Mouse (Mus musculus) spleen, embryonic (tissue): ENCODE results near the gene Cxxc4.

Experiments
- CTCF ChIA-PET: fragments of 350-600 bp; sonication (Branson Sonifier 250); formaldehyde crosslinking; loops from one replicate; lab custom pipeline; 2022; lab: Charles Lee

Cxxc4 gene

DNA sequence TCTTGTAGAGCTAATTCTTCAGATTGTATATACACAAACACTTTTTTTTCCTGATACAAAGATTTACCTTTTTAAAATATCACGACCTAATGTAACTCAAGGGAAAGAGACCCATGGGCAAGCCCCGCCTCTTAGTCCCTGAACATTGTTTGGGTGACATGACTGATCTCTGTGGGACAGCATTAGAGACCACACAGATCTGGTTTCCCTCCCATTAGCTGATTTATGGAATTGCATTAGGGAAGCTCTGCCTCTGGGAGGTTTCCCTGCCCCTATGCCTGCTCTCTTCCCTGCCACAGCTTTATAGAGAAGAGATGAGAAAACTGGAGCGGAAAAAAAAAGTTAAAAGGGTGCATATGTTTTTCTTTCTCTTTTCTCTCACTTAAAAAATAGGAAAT, 7.6 kb downstream of the Cxxc4 start:
- CTCF ChIA-PET: no interaction called here

DNA sequence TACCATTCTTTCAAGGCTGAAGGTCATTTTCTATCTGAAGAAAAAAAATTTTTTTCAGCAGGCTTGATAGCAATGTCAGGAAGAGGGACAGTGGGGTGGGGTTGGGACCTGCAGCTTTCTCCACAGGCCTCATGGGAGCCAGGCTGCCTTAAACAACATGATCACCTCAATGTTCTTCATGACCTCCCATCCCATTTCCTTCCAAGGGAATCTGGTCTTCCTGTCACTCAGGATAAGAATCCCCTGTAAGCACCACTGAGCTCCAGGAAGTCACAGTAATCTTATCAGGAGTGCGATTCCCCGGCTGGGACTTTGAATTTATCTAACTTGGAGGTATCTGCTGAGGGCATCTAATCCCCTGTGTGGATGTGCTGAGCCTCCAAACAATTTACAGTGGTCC, 17.9 kb downstream of the Cxxc4 start:
- CTCF ChIA-PET: interaction anchor here (0.5 kb wide), 1 partner anchor 481 kb away, joined by 4 read pairs; no protein-coding TSS in a partner anchor

DNA sequence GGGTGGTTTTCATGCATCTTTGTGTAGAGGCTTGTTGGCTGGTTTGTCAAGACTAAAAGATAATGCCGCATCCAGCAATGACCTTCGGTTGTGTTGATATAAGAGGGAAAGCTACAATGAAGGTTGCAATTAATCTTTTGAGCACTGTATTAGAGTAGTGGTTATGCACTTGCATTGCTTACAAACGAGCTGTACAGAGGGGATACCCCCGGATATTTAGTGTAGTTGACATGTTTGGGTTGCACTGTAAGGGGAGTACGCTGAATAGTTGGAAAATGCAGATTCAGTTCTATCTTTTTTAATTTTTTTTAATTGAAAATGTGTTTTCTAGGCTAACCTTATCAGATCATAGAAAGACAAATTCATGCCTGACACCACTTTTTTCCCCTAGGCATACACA, 22.4 kb downstream of the Cxxc4 start:
- CTCF ChIA-PET: no interaction called here

DNA sequence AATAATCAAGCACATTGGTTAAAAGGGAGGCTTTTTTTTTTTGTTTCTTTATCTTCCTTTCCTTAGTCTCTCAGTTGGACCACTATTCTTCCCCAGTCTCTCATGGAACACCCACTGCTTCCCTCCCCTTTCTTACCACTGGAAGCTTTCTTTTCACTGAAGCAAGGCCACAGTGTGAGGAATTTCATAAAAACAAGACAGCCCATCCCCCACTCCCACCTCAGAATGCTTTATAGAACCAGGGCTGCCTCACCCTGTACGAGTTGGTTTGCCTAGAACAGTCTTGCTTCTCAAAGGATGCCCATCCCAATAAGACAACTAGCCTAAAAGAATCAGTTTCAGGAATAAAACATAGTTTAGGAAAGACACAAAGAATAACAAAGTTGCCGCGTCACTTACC, 23.0 kb downstream of the Cxxc4 start:
- CTCF ChIA-PET: no interaction called here

DNA sequence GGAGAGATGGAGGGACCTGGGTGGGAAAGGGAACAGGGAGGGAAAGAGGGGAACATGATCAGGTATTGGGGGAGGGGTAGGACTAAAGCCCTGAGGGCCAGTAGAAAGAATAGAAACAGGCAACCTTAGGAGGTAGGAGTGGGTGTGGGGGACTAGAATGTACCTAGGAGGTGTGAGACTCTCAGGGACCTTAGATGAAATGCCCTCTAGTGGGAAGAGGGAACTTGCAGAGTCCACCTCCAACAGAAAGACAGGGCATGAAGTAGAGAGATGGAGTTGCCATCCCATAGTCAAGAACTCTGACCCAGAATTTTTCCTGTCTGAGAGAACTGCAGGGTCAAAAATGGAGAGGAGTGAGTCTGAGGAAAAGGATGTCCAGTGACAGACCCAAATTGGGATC, 43.4 kb downstream of the Cxxc4 start:
- CTCF ChIA-PET: no interaction called here

DNA sequence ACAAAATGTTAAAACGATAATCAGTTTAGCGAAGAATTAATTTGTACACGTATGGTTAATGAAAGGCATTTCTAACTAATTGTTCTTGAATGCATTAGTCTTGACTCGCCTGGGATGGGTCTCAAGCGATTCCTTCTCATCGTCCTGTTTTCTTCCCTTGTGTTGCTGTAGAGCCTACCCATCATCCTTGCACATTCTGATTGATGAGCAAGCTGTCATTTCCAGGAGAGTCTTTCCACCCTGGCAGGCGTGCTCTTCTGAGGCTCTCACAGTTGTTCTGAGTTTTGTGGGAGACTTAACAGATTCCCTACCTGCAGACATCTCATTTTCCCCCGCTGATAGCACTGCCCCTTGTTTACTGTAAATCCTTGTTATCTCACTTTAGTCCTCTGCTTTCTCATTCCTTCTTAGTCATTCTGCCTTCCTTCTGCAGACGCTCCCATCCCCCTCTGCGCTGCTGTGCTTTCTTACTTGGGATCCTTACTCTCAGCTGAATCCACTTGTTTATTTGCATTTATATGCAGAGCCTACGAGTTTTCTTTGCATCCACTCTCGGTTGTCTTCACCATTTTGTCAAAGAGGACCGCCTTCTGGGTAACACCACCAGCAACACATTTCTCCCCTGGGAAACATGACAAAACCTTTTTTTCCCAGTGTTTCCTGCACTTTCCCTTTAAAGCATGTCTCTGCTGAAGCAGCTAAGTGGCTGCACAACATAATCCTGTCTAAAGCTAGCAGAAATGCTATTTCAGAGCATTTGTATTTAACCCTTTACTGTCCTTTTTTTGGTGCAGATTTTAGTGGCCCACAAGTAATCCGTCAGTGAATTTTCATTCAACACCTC, 45.5 kb downstream of the Cxxc4 start:
- CTCF ChIA-PET: no interaction called here

DNA sequence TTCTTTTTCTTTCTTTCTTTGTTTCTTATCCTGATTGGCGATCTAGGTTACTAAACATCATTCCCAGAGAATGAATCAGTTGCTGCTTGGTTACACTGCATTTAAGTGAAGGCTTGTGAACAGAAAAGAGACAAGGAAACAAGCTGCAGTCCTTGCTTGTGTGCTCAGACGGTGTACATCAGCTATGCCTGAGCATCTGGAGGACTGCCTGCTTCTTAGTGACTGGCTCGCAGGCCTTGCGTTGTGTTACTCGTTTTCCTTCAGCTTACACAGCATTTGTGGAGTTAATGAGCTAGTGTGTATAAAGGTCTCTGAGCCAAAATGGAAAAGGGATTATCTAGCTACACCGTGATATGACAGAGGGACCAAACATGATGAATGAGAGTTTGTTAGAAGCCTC, 58.9 kb downstream of the Cxxc4 start:
- CTCF ChIA-PET: no interaction called here

DNA sequence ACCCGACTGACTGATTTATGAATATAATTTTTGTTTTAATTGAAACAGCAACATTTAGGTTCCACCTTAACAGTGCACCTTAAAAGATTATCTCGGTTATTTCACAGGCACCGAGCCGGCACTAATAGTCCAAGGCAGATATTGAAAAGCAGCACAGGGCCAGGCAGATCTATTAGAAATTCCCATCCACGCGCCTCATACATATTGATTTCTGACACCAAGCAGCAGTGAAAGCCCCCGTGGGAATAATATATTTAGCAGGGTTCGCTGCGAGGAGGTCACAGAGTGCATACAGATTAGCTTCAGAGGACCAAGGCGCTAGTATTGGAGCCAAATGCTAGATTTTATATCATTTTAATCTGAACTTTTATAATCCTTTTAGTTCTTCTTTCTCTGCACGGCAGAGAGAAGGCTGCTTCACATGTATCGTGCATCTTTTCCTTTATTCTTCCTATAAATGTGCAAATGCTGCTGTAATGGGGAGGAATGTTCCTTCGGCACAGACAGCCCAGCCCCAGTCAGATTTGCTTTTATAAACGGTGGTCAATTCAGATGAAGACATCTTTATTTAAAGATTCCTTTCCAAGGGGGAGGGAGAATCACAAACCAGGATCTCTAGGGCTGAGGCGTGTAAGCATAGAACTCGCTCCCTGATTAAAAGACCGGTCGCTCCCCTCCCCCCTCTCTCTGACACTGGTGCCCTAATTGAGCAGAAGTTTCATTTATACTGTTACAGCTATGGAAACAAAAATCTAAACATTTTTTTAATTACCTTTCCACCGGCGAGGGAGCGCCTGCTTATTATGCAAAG, 66.6 kb downstream of the Cxxc4 start:
- CTCF ChIA-PET: no interaction called here

DNA sequence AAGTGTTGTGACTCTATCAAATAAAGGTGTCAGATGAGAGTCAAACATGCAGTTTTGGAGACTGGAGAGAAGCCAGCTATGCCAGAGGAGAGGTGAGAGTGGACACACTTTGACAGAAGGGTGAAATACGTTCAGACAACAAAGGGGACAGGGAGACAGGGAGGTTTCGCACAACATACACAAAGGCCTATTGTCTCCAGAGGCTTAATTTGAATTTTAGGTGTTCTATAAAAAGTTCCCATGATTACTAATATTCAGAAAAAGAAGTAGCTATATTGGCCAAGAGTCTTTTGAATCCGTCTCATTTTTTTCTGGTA, 67.2 kb downstream of the Cxxc4 start:
- CTCF ChIA-PET: no interaction called here

DNA sequence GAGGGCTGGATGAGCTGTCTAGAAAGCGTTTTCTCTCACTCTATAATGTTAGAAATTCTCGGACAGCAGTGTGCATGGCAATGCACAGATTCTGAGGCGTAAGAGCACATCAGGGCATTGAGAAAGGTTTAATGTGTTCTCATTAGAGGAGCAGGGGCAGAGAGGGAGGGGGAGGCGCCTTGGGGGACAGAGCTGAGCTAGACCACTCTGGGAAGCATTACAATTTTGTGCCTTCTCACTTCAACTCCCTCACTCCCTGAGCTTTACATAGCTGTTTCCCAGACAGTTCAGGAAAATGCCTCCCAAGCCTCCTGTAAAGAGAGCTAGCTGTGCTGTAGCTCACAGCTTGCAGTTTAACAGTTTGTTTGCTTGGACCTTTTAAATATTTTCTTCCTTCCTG, 70.2 kb downstream of the Cxxc4 start:
- CTCF ChIA-PET: no interaction called here

DNA sequence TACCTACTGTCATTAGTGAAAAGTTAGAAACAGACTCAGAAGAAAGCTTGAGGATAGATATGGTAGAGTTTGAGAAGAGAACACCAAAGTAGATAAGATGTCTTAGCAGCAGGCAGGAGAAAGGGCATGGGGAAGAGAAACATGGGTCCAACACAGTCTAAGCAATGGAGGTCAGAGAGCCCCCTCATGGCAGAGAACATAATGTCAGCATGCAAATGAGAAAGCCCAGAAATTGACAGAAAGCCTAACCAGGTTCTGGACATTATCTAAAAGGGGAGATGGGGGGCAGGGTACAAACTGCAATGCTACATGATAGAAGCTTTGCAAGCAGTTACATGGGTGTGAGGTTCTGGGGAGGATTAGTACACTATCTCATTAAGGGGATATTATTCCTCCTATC, 71.5 kb downstream of the Cxxc4 start:
- CTCF ChIA-PET: no interaction called here
